Mouse (Mus musculus) ES-Bruce4 (cell line): ENCODE measurements around the gene Gm13694. TPM values are rescaled to one million over a fixed set of nuclear protein-coding genes. Genes with fewer than 3 reads are reported as not detected.

Experiments used
- H3K27ac ChIP-seq: 2 replicates; pipeline ENCODE4 v1.5.1; 2012; ENCODE audit warnings: low read length, inconsistent platforms; ENCODE audit not compliant: insufficient read depth
- H3K27me3 ChIP-seq: 2 replicates; pipeline ENCODE4 v1.6.1; 2012; ENCODE audit warnings: mild to moderate bottlenecking, low read length, inconsistent platforms; ENCODE audit not compliant: control insufficient read depth, poor library complexity, insufficient read depth, severe bottlenecking
- H3K36me3 ChIP-seq: 2 replicates; pipeline ENCODE4 v1.6.1; 2012; ENCODE audit warnings: inconsistent platforms, mild to moderate bottlenecking, low read length, moderate library complexity; ENCODE audit not compliant: control insufficient read depth, poor library complexity, insufficient read depth, severe bottlenecking
- H3K4me1 ChIP-seq: one replicate; pipeline ENCODE4 v1.8.1; 2011; ENCODE audit warnings: low read length; ENCODE audit not compliant: control insufficient read depth, insufficient read depth
- H3K4me3 ChIP-seq: 2 replicates; pipeline ENCODE4 v1.5.1; 2011; ENCODE audit warnings: low read depth, mild to moderate bottlenecking, low read length
- H3K9ac ChIP-seq: 2 replicates; pipeline ENCODE4 v1.6.1; 2012; ENCODE audit warnings: low read depth, mild to moderate bottlenecking, inconsistent platforms; ENCODE audit not compliant: poor library complexity, severe bottlenecking
- H3K9me3 ChIP-seq: replicated peaks from 2 replicates; pipeline ENCODE4 v1.6.1; 2012; ENCODE audit warnings: mild to moderate bottlenecking, low read length, inconsistent platforms; ENCODE audit not compliant: control insufficient read depth, poor library complexity, insufficient read depth, severe bottlenecking
- CTCF ChIP-seq: IDR thresholded peaks from one replicate; pipeline ENCODE4 v1.8.1; 2011; ENCODE audit warnings: low read depth, low read length
- EP300 ChIP-seq: IDR thresholded peaks from 2 replicates; pipeline ENCODE4 v1.6.1; 2011; ENCODE audit warnings: low read depth, low read length; ENCODE audit not compliant: insufficient read depth
- POLR2A ChIP-seq: IDR thresholded peaks from one replicate; pipeline ENCODE4 v1.8.1; 2011; ENCODE audit warnings: low read length; ENCODE audit not compliant: insufficient read depth
- polyA plus RNA-seq: library from polyadenylated mRNA; stranded (reverse); fragments of >200 nt; gene quantifications from 2 replicates; pipeline ENCODE4 v1.2.4, GENCODE M21; 2011; ENCODE audit warnings: low read depth; ENCODE audit not compliant: missing spikeins, insufficient read depth, insufficient read length

Gm13694 gene
- polyA plus RNA-seq, 1 experiment, result not detected

- no peak overlapping the region for H3K9ac ChIP-seq
- H3K4me1 ChIP-seq, result no peaks in the 10 kb centered on the region
- TF ChIP-seq POLR2A (no peak), CTCF (no peak), EP300 (no peak)
- no peaks in the 10 kb centered on the region for H3K36me3 ChIP-seq
- H3K27ac ChIP-seq, result no peak overlapping the region
- no peaks in the 10 kb centered on the region for H3K9me3 ChIP-seq
- no peaks in the 10 kb centered on the region for H3K27me3 ChIP-seq
- H3K4me3 ChIP-seq, result no peak overlapping the region
Measured at GRCm38 (mm10) chr2:84018330-84018729, 39.6 kb downstream of the Gm13694 start.

GRCm38 (mm10) chr2:84019519-84020305 lies 41.0 kb downstream of the Gm13694 start:
- H3K27ac ChIP-seq, result no peak overlapping the region
- no peaks in the 10 kb centered on the region for H3K4me1 ChIP-seq
- TF ChIP-seq POLR2A (no peak), EP300 (no peak), CTCF (no peak)
- H3K4me3 ChIP-seq, result no peak overlapping the region
- no peaks in the 10 kb centered on the region for H3K27me3 ChIP-seq
- no peaks in the 10 kb centered on the region for H3K9me3 ChIP-seq
- no peaks in the 10 kb centered on the region for H3K36me3 ChIP-seq
- no peak overlapping the region for H3K9ac ChIP-seq

- no peaks in the 10 kb centered on the region for H3K9me3 ChIP-seq
- H3K4me1 ChIP-seq, result no peaks in the 10 kb centered on the region
- H3K4me3 ChIP-seq, result no peak overlapping the region
- no peaks in the 10 kb centered on the region for H3K36me3 ChIP-seq
- TF ChIP-seq CTCF, result no peak
- no peak for TF ChIP-seq POLR2A
- no peak for TF ChIP-seq EP300
- no peak overlapping the region for H3K9ac ChIP-seq
- H3K27ac ChIP-seq, result no peak overlapping the region
- no peaks in the 10 kb centered on the region for H3K27me3 ChIP-seq
Measured at GRCm38 (mm10) chr2:84021930-84022329, 43.2 kb downstream of the Gm13694 start.

GRCm38 (mm10) chr2:84022905-84023304 lies 44.2 kb downstream of the Gm13694 start:
- TF ChIP-seq CTCF (no peak), POLR2A (no peak), EP300 (no peak)
- Histone ChIP-seq H3K9ac (no peak overlapping the region), H3K27ac (no peak overlapping the region), H3K36me3 (no peaks in the 10 kb centered on the region), H3K4me1 (no peaks in the 10 kb centered on the region), H3K27me3 (no peaks in the 10 kb centered on the region), H3K9me3 (no peaks in the 10 kb centered on the region), H3K4me3 (no peak overlapping the region)

- TF ChIP-seq EP300 (no peak), CTCF (no peak), POLR2A (no peak)
- no peak overlapping the region for H3K9ac ChIP-seq
Measured at GRCm38 (mm10) chr2:84023319-84023718, 44.6 kb downstream of the Gm13694 start.

GRCm38 (mm10) chr2:84025217-84025616 lies 46.5 kb downstream of the Gm13694 start:
- Histone ChIP-seq H3K4me3 (no peak overlapping the region), H3K36me3 (no peaks in the 10 kb centered on the region), H3K4me1 (no peaks in the 10 kb centered on the region), H3K9me3 (no peaks in the 10 kb centered on the region), H3K27ac (no peak overlapping the region), H3K27me3 (no peaks in the 10 kb centered on the region), H3K9ac (no peak overlapping the region)
- no peak for TF ChIP-seq CTCF
- TF ChIP-seq EP300, result no peak
- no peak for TF ChIP-seq POLR2A

More at GRCm38 (mm10) chr2:84023319-84023718, 44.6 kb downstream of the Gm13694 start:
- no peaks in the 10 kb centered on the region for H3K27me3 ChIP-seq
- no peak overlapping the region for H3K27ac ChIP-seq
- no peak overlapping the region for H3K4me3 ChIP-seq
- no peaks in the 10 kb centered on the region for H3K4me1 ChIP-seq
- H3K9me3 ChIP-seq, result no peaks in the 10 kb centered on the region
- no peaks in the 10 kb centered on the region for H3K36me3 ChIP-seq

Other genes starting within 250 kb of the Gm13694 start
- gene Fam171b, start 166.3 kb upstream of the Gm13694 start, polyA plus RNA-seq, result 2.5 and 2.7 TPM in 2 replicates
- not detected in 2 replicates for gene Zswim2, start 37.7 kb upstream of the Gm13694 start, polyA plus RNA-seq
- gene Gm13698, start 23.2 kb upstream of the Gm13694 start, polyA plus RNA-seq, result not detected in 2 replicates
- gene Gm13693, start 17.4 kb upstream of the Gm13694 start, polyA plus RNA-seq, result not detected in 2 replicates
- gene Gm13695, start 11.6 kb upstream of the Gm13694 start, polyA plus RNA-seq, result not detected in 2 replicates
- not detected in 2 replicates for gene Gm13696, start 5.8 kb upstream of the Gm13694 start, polyA plus RNA-seq
- gene Gm13697, start 5.8 kb downstream of the Gm13694 start, polyA plus RNA-seq, result not detected in 2 replicates
- not detected in 2 replicates for gene Gm13691, start 11.6 kb downstream of the Gm13694 start, polyA plus RNA-seq